Mouse (Mus musculus) spleen, adult 2 months (tissue): Measurements from ENCODE around the gene Pbx1. TPM values are rescaled to one million over a fixed set of nuclear protein-coding genes. Genes with fewer than 3 reads are reported as not detected.
"Not testable (repeated sequence)": the region's sequence is repeated elsewhere in the genome, so short reads cannot be mapped to it uniquely, and the experiment has no call there.

Experiments used
- DNase-seq, 2 experiments: peaks; one replicate each; pipeline versions ENCODE4 v3.0.0 to v3.0.0-alpha.2; 2012 to 2021; ENCODE audit warnings: low spot score in 2 of 2, low read depth in 1 of 2
- H3K27ac ChIP-seq: fragments of 200-500 bp; 2 replicates; pipeline ENCODE4 v1.5.1; 2012; ENCODE audit warnings: low read length, inconsistent platforms; ENCODE audit not compliant: insufficient read depth
- H3K27me3 ChIP-seq: fragments of 200-500 bp; 2 replicates; pipeline ENCODE4 v1.6.1; 2012; ENCODE audit warnings: mild to moderate bottlenecking, moderate library complexity, low read length, inconsistent platforms; ENCODE audit not compliant: control insufficient read depth, insufficient read depth
- H3K36me3 ChIP-seq: fragments of 200-500 bp; 2 replicates; pipeline ENCODE4 v1.6.1; 2012; ENCODE audit warnings: mild to moderate bottlenecking, low read length, inconsistent platforms; ENCODE audit not compliant: control insufficient read depth, insufficient read depth
- H3K4me1 ChIP-seq: fragments of 200-500 bp; 2 replicates; pipeline ENCODE4 v1.6.1; 2011; ENCODE audit warnings: inconsistent platforms; ENCODE audit not compliant: control insufficient read depth, insufficient read depth, insufficient read length
- H3K4me3 ChIP-seq: fragments of 200-500 bp; 2 replicates; pipeline ENCODE4 v1.5.1; 2011; ENCODE audit warnings: mild to moderate bottlenecking, inconsistent platforms; ENCODE audit not compliant: insufficient read depth, insufficient read length; ENCODE audit errors: extremely low read depth
- CTCF ChIP-seq: fragments of 200-500 bp; IDR thresholded peaks from 2 replicates; pipeline ENCODE4 v1.5.1; 2011; ENCODE audit warnings: mild to moderate bottlenecking, inconsistent platforms; ENCODE audit not compliant: insufficient read depth, insufficient read length, insufficient replicate concordance; ENCODE audit errors: extremely low read depth
- POLR2A ChIP-seq: fragments of 200-500 bp; IDR thresholded peaks from 2 replicates; pipeline ENCODE4 v1.6.1; 2011; ENCODE audit warnings: low read depth, low read length, inconsistent platforms
- WGBS: fragments of 180-500 bp; shearing (Covaris S2); methylation state at CpG from one replicate; pipeline ENCODE4 v1.1.7; 2018; 5-methylcytosine and 5-hydroxymethylcytosine counted together
- polyA plus RNA-seq: library from polyadenylated mRNA; depleted of rRNA; stranded (reverse); fragments of >200 nt; gene quantifications from 2 replicates; pipeline ENCODE4 v1.2.3, GENCODE M21; 2012; rRNA removed

Pbx1 gene
- 9.2 TPM in 2 replicates for polyA plus RNA-seq

- not testable (repeated sequence) for H3K36me3 ChIP-seq, H3K27me3 ChIP-seq
- H3K4me3 ChIP-seq, result peak within 1 kb of the TSS; percentile 67
Measured at GRCm38 (mm10) chr1:168432232-168432280, at the start of gene Pbx1. Pbx1 (minus strand) TSS chr1:168432270.

GRCm38 (mm10) chr1:168479626-168480025 lies 47.6 kb upstream of the Pbx1 start:
- H3K36me3 ChIP-seq, result no peaks in the 10 kb centered on the region
- 78% methylated on average over 8 of the region's 8 CpGs for WGBS
- TF ChIP-seq POLR2A (no peak), CTCF (no peak)
- H3K4me1 ChIP-seq, result no peaks in the 10 kb centered on the region
- no peaks in the 10 kb centered on the region for H3K27me3 ChIP-seq
- no peak overlapping the region for H3K27ac ChIP-seq
- H3K4me3 ChIP-seq, result no peak overlapping the region
- DNase-seq, result no peak

More at GRCm38 (mm10) chr1:168432232-168432280, at the start of gene Pbx1:
- DNase-seq, H3K4me1 ChIP-seq: not testable (repeated sequence)
- H3K27ac ChIP-seq, result peak within 1 kb of the TSS; percentile 64; the same call in 1 of the 2 replicates

DNA sequence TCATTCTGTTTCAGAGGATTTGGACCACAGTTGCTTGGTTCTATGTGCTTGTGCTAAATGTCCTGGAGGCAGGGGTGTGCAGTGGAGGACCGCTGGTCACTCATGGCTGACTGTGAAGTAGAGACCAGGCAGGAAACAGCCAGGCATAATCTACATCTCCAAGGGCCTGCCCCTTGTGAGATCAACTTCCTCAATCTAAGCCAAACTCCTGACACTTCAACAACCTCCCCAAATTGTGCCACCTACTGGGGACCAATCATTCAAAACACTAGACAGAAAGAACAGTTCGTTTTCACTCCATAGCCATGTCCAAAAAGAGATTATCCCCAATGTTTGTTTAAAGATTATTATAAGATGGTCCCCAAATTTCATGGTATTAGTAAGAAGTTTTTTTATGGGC lies 46.8 kb upstream of the Pbx1 start:
- DNase-seq, result no peak
- no peaks in the 10 kb centered on the region for H3K27me3 ChIP-seq
- 32% methylated on average over 2 of the region's 2 CpGs for WGBS
- no peak for TF ChIP-seq POLR2A
- TF ChIP-seq CTCF, result no peak
- H3K36me3 ChIP-seq, result no peaks in the 10 kb centered on the region
- H3K4me1 ChIP-seq, result no peaks in the 10 kb centered on the region
- H3K27ac ChIP-seq, result no peak overlapping the region
- no peak overlapping the region for H3K4me3 ChIP-seq

DNA sequence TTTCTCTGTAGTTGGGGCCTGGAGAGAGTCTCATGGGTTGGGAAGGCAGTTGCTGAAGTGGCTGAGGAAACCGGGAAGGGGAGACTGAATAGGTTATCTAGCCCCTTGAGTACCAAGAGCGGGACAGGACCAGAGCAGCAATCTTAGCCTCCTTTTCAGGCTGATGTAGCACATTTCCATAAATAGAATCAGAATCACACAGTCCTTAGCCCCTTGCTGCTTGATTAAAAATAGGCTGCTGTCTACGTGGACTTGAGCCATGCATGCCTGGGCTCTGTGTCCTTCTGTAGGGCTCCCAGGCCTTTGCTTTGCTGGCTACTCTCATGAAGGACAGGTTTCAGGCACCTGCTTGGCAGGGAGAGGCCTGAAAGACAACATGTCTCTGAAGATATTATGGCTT lies 44.8 kb upstream of the Pbx1 start:
- WGBS, result 82% methylated on average over 3 of the region's 3 CpGs
- Histone ChIP-seq H3K36me3 (no peaks in the 10 kb centered on the region), H3K4me1 (no peaks in the 10 kb centered on the region), H3K4me3 (no peak overlapping the region), H3K27me3 (no peaks in the 10 kb centered on the region), H3K27ac (no peak overlapping the region)
- no peak for DNase-seq
- no peak for TF ChIP-seq POLR2A
- no peak for TF ChIP-seq CTCF

GRCm38 (mm10) chr1:168476216-168476897 lies 44.3 kb upstream of the Pbx1 start:
- WGBS, result 84% methylated on average over 14 of the region's 14 CpGs
- H3K27ac ChIP-seq, result no peak overlapping the region
- no peak overlapping the region for H3K4me3 ChIP-seq
- no peaks in the 10 kb centered on the region for H3K4me1 ChIP-seq
- no peaks in the 10 kb centered on the region for H3K36me3 ChIP-seq
- TF ChIP-seq POLR2A (no peak), CTCF (no peak)
- DNase-seq, result no peak
- H3K27me3 ChIP-seq, result no peaks in the 10 kb centered on the region

GRCm38 (mm10) chr1:168475579-168476208 lies 43.6 kb upstream of the Pbx1 start:
- no peak overlapping the region for H3K27ac ChIP-seq
- no peak overlapping the region for H3K4me3 ChIP-seq
- WGBS, result 89% methylated on average over 17 of the region's 17 CpGs
- H3K27me3 ChIP-seq, result no peaks in the 10 kb centered on the region
- H3K36me3 ChIP-seq, result no peaks in the 10 kb centered on the region
- DNase-seq, result no peak
- no peak for TF ChIP-seq POLR2A
- no peak for TF ChIP-seq CTCF
- no peaks in the 10 kb centered on the region for H3K4me1 ChIP-seq

- DNase-seq, result no peak
- Histone ChIP-seq H3K4me1 (no peaks in the 10 kb centered on the region), H3K4me3 (no peak overlapping the region), H3K27ac (no peak overlapping the region), H3K36me3 (no peaks in the 10 kb centered on the region), H3K27me3 (no peaks in the 10 kb centered on the region)
- no peak for TF ChIP-seq POLR2A
- no peak for TF ChIP-seq CTCF
- WGBS, result 83% methylated on average over 12 of the region's 12 CpGs
Measured at GRCm38 (mm10) chr1:168473255-168474069, 41.4 kb upstream of the Pbx1 start.
